Mouse (Mus musculus) limb, embryonic 10.5 days (tissue): ENCODE results near the gene Rnf130. TPM values are rescaled to one million over a fixed set of nuclear protein-coding genes. Genes with fewer than 3 reads are reported as not detected.

Experiments
- DNase-seq: peaks from one replicate; pipeline ENCODE4 v3.0.0-alpha.2; 2017; ENCODE audit warnings: low spot score
- H3K27ac ChIP-seq: fragments of 300-500 bp; sonication (generic); 2 replicates; pipeline ENCODE4 v1.5.1; 2016; ENCODE audit warnings: mild to moderate bottlenecking
- H3K27me3 ChIP-seq: fragments of 300-500 bp; sonication (generic); 2 replicates; pipeline ENCODE4 v1.6.1; 2016; ENCODE audit warnings: low read depth, mild to moderate bottlenecking; ENCODE audit not compliant: poor library complexity, severe bottlenecking
- H3K36me3 ChIP-seq: fragments of 300-500 bp; sonication (generic); 2 replicates; pipeline ENCODE4 v1.6.1; 2016; ENCODE audit warnings: mild to moderate bottlenecking, moderate library complexity
- H3K4me1 ChIP-seq: fragments of 300-500 bp; sonication (generic); 2 replicates; pipeline ENCODE4 v1.6.1; 2016
- H3K4me3 ChIP-seq: fragments of 300-500 bp; sonication (generic); 2 replicates; pipeline ENCODE4 v1.5.1; 2016; ENCODE audit warnings: mild to moderate bottlenecking, moderate library complexity
- H3K9me3 ChIP-seq: fragments of 300-500 bp; sonication (generic); replicated peaks from 2 replicates; pipeline ENCODE4 v1.6.1; 2016; ENCODE audit warnings: mild to moderate bottlenecking
- WGBS: fragments of 180-500 bp; shearing (Covaris S2); methylation state at CpG from one replicate; pipeline ENCODE4 v1.1.7; 2016; 5-methylcytosine and 5-hydroxymethylcytosine counted together
- polyA plus RNA-seq: library from polyadenylated mRNA; unstranded; fragments of >200 nt; fragmentation: Nextera tagmentation; extraction: Ambion mirVana; gene quantifications from 2 replicates; pipeline ENCODE4 v1.2.1, GENCODE M21; 2016

The Rnf130 gene
- polyA plus RNA-seq, 1 experiment from 2014 or later, result 62.5 TPM

- no peak for DNase-seq
- Histone ChIP-seq H3K27ac (no peak overlapping the region), H3K4me1 (no peaks in the 10 kb centered on the region), H3K4me3 (no peak overlapping the region), H3K36me3 (no peaks in the 10 kb centered on the region), H3K9me3 (no peaks in the 10 kb centered on the region), H3K27me3 (no peaks in the 10 kb centered on the region)
- 81% methylated on average over 5 of the region's 5 CpGs for WGBS
These were observed 27.8 kb upstream of the Rnf130 start for GRCm38 (mm10) chr11:49997321-49997720.

GRCm38 (mm10) chr11:50002853-50003252, 22.3 kb upstream of the Rnf130 start:
- H3K4me1 ChIP-seq, result peaks cover 1% of the 10 kb centered on the region; the same call in 1 of the 2 replicates
- H3K4me3 ChIP-seq, result no peak overlapping the region
- H3K36me3 ChIP-seq, result no peaks in the 10 kb centered on the region
- H3K27me3 ChIP-seq, result no peaks in the 10 kb centered on the region
- DNase-seq, result no peak
- H3K27ac ChIP-seq, result no peak overlapping the region
- H3K9me3 ChIP-seq, result no peaks in the 10 kb centered on the region
- WGBS, result 95% methylated on average over 4 of the region's 4 CpGs

- Histone ChIP-seq H3K27me3 (no peaks in the 10 kb centered on the region), H3K4me3 (no peak overlapping the region), H3K36me3 (no peaks in the 10 kb centered on the region), H3K9me3 (no peaks in the 10 kb centered on the region), H3K4me1 (peaks cover 10% of the 10 kb centered on the region), H3K27ac (no peak overlapping the region)
- DNase-seq, result no peak
- 75% methylated on average over 10 of the region's 10 CpGs for WGBS
These were observed 17.4 kb upstream of the Rnf130 start for GRCm38 (mm10) chr11:50007776-50008175.

- WGBS, result 22% methylated on average over 5 of the region's 5 CpGs
- no peaks in the 10 kb centered on the region for H3K27me3 ChIP-seq
These were observed 16.9 kb upstream of the Rnf130 start for GRCm38 (mm10) chr11:50008231-50008630.

GRCm38 (mm10) chr11:50013016-50013415, 12.1 kb upstream of the Rnf130 start:
- Histone ChIP-seq H3K27me3 (no peaks in the 10 kb centered on the region), H3K36me3 (no peaks in the 10 kb centered on the region), H3K4me1 (peaks cover 8% of the 10 kb centered on the region), H3K4me3 (no peak overlapping the region), H3K9me3 (no peaks in the 10 kb centered on the region), H3K27ac (no peak overlapping the region)
- DNase-seq, result no peak
- 81% methylated on average over 6 of the region's 6 CpGs for WGBS

More at GRCm38 (mm10) chr11:50008231-50008630, 16.9 kb upstream of the Rnf130 start:
- H3K36me3 ChIP-seq, result no peaks in the 10 kb centered on the region
- H3K9me3 ChIP-seq, result no peaks in the 10 kb centered on the region
- no peak overlapping the region for H3K27ac ChIP-seq
- H3K4me1 ChIP-seq, result peaks cover 10% of the 10 kb centered on the region
- DNase-seq, result no peak
- H3K4me3 ChIP-seq, result no peak overlapping the region

DNA sequence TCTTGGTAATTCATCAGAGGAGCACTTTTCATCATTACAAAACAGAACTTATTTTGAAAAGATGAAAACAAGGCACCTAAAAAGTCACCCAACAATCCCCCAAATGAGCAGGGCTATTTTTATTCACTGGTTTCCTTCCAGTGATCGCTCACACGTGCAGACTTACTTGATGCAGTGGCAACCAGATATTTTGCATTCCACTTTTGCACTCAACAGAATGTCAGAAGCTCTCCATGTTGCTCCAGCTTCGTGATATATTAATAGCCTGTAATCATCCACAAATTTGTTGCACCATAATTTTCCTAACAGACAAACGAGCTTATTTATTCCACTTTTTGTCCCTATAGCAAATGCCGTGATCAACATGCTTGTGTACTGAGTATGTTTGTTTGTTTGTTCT, 8.6 kb upstream of the Rnf130 start:
- DNase-seq, result no peak
- 86% methylated on average over 5 of the region's 5 CpGs for WGBS
- H3K27me3 ChIP-seq, result no peaks in the 10 kb centered on the region
- no peaks in the 10 kb centered on the region for H3K36me3 ChIP-seq
- H3K4me1 ChIP-seq, result 0 out of 2 replicates have a peak, but pooled peaks cover 6% of the 10 kb centered on the region
- no peaks in the 10 kb centered on the region for H3K9me3 ChIP-seq
- no peak overlapping the region for H3K27ac ChIP-seq
- no peak overlapping the region for H3K4me3 ChIP-seq

DNA sequence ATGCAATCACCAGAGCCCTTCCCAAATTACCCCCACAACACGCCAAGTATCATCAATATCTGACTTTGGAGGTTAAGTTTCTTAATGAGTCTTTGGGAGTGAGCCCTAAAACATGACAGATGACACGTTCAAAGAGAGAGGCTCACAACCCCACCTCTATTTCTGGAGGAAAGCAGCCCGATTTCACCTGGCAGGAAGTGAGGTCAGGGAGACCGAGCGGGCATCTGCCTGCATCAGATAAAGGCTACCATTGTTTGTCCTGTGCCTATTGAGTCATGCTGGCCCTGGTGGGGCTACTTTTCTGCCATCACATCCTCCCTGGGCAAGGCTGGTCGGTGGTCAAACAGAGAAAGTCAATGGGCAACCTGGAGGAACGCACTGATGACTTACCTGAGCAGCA, 7.6 kb upstream of the Rnf130 start:
- H3K4me3 ChIP-seq, result no peak overlapping the region
- H3K9me3 ChIP-seq, result no peaks in the 10 kb centered on the region
- H3K27ac ChIP-seq, result no peak overlapping the region
- H3K4me1 ChIP-seq, result 0 out of 2 replicates have a peak, but pooled peaks cover 6% of the 10 kb centered on the region
- 83% methylated on average over 7 of the region's 7 CpGs for WGBS
- H3K36me3 ChIP-seq, result no peaks in the 10 kb centered on the region
- no peak for DNase-seq
- H3K27me3 ChIP-seq, result 0 out of 2 replicates have a peak, but pooled peaks cover 2% of the 10 kb centered on the region

DNA sequence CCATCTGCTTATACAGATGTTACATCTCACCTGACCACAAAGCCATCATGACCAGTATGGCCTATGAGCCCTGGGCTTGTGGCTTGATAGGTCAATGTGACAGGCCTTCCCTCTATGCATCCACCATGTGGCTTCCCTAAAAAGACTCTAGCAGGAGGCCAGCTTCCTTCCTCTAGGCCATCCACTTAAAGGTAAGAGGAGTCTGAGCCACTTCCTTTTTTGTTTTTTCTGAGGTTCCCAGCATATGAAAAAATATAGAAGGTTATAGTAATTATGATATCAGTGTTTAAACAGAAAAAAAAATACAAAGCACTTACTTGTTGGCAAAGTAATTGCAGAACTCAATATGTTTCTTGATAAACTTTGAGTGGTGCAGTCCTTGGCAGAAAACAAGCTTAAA, 6.3 kb upstream of the Rnf130 start:
- H3K27ac ChIP-seq, result no peak overlapping the region
- no peaks in the 10 kb centered on the region for H3K9me3 ChIP-seq
- H3K36me3 ChIP-seq, result no peaks in the 10 kb centered on the region
- 0 out of 2 replicates have a peak, but pooled peaks cover 6% of the 10 kb centered on the region for H3K4me1 ChIP-seq
- no peak overlapping the region for H3K4me3 ChIP-seq
- DNase-seq, result no peak
- peaks cover 11% of the 10 kb centered on the region for H3K27me3 ChIP-seq

GRCm38 (mm10) chr11:50022085-50022484, 3.1 kb upstream of the Rnf130 start:
- no peak for DNase-seq
- Histone ChIP-seq H3K27ac (no peak overlapping the region), H3K4me1 (peaks cover 20% of the 10 kb centered on the region), H3K9me3 (no peaks in the 10 kb centered on the region), H3K4me3 (no peak overlapping the region), H3K27me3 (peaks cover 18% of the 10 kb centered on the region), H3K36me3 (no peaks in the 10 kb centered on the region)
- 86% methylated on average over 3 of the region's 3 CpGs for WGBS

DNA sequence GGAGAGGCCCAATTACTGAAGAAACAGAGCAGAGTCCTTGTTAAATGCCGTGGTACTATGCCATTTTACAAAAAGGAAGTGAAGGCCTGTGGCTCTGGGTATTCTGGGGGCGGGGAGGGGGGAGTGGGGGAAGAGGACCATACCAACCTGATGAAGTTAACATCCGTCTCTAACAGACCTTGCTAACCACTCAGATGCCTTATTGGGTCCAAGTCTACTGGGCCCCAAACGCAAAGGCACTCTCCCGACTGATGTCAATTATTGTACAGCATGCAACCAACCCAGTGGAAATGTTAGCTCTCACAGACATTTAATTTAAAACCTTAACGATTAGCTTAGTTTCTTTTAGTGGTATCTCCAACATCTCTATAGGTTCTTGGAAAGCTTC, 707 bp upstream of the Rnf130 start:
- H3K27me3 ChIP-seq, result peaks cover 18% of the 10 kb centered on the region
- peaks cover 29% of the 10 kb centered on the region for H3K4me1 ChIP-seq
- H3K9me3 ChIP-seq, result no peaks in the 10 kb centered on the region
- 63% methylated on average over 6 of the region's 6 CpGs for WGBS
- H3K27ac ChIP-seq, result no peak overlapping the region
- no peaks in the 10 kb centered on the region for H3K36me3 ChIP-seq
- no peak for DNase-seq
- peak overlapping the region; percentile 98 for H3K4me3 ChIP-seq

GRCm38 (mm10) chr11:50025721-50026520, 775 bp downstream of the Rnf130 start:
- Histone ChIP-seq H3K4me3 (peak overlapping the region; percentile 98), H3K9me3 (no peaks in the 10 kb centered on the region), H3K27ac (peak overlapping the region; percentile 98), H3K27me3 (peaks cover 18% of the 10 kb centered on the region), H3K4me1 (peaks cover 29% of the 10 kb centered on the region), H3K36me3 (no peaks in the 10 kb centered on the region)
- 8% methylated on average over 24 of the region's 24 CpGs for WGBS
- no peak for DNase-seq

DNA sequence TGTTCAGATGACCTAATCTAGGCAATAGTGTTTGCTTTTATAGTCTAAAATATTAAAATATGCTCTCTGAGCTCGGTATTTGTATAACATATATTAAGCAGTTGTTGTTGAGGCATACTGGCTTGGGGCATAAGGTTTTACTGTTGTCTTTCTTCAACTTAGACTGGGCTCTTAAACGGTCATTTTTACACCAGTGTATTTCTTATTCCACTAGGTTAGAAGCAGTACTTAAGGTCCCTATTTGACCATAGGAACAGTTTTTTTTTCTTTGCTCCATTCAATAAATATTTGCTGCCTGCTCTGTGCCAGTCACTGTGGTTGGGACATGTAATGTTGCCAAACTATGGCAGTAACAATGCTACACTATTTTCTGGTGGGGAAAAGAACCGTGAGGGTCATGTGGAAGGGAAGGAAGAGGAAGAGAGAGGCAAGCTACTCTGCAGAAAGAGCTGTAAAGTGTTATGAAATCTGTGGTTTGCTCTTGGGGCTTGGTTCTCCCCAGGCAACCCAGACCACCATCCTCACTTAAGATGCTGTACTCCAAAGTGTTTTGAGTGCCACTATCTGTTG, 1.5 kb downstream of the Rnf130 start:
- no peak for DNase-seq
- peak overlapping the region; percentile 98 for H3K4me3 ChIP-seq
- H3K27ac ChIP-seq, result peak overlapping the region; percentile 98
- peaks cover 18% of the 10 kb centered on the region for H3K27me3 ChIP-seq
- H3K9me3 ChIP-seq, result no peaks in the 10 kb centered on the region
- H3K36me3 ChIP-seq, result no peaks in the 10 kb centered on the region
- WGBS, result 63% methylated on average over 3 of the region's 3 CpGs
- H3K4me1 ChIP-seq, result peaks cover 29% of the 10 kb centered on the region

GRCm38 (mm10) chr11:50028416-50028815, 3.3 kb downstream of the Rnf130 start:
- no peak overlapping the region for H3K4me3 ChIP-seq
- no peaks in the 10 kb centered on the region for H3K9me3 ChIP-seq
- peaks cover 29% of the 10 kb centered on the region for H3K4me1 ChIP-seq
- DNase-seq, result no peak
- H3K27ac ChIP-seq, result no peak overlapping the region
- peaks cover 11% of the 10 kb centered on the region for H3K27me3 ChIP-seq
- H3K36me3 ChIP-seq, result no peaks in the 10 kb centered on the region
